Mouse (Mus musculus) heart, embryonic 12.5 days (tissue): Measurements from ENCODE around the gene Olfr1392. TPM values are rescaled to one million over a fixed set of nuclear protein-coding genes. Genes with fewer than 3 reads are reported as not detected.

Source experiments
- ATAC-seq: fragments of 200-750 bp; cut with Nextera tagmentation; 2 replicates; pipeline ENCODE4 v1.8.0; 2017; ENCODE audit warnings: moderate TSS enrichment, moderate library complexity; ENCODE audit not compliant: insufficient number of reproducible peaks, low FRiP score
- H3K27ac ChIP-seq: fragments of 300-500 bp; sonication (generic); 2 replicates; pipeline ENCODE4 v1.5.1; 2016; ENCODE audit warnings: mild to moderate bottlenecking, moderate library complexity; ENCODE audit not compliant: poor library complexity, severe bottlenecking
- H3K27me3 ChIP-seq: fragments of 300-500 bp; sonication (generic); replicated peaks from 2 replicates; pipeline ENCODE4 v1.6.1; 2016; ENCODE audit warnings: mild to moderate bottlenecking, moderate library complexity
- H3K36me3 ChIP-seq: fragments of 300-500 bp; sonication (generic); 2 replicates; pipeline ENCODE4 v1.6.1; 2016; ENCODE audit warnings: mild to moderate bottlenecking, moderate library complexity
- H3K4me1 ChIP-seq: fragments of 300-500 bp; sonication (generic); replicated peaks from 2 replicates; pipeline ENCODE4 v1.6.1; 2016; ENCODE audit warnings: mild to moderate bottlenecking
- H3K4me2 ChIP-seq: fragments of 300-500 bp; sonication (generic); 2 replicates; pipeline ENCODE4 v1.6.1; 2016; ENCODE audit warnings: mild to moderate bottlenecking, moderate library complexity
- H3K4me3 ChIP-seq: fragments of 300-500 bp; sonication (generic); 2 replicates; pipeline ENCODE4 v1.5.1; 2016; ENCODE audit warnings: mild to moderate bottlenecking
- H3K9ac ChIP-seq: fragments of 300-500 bp; sonication (generic); 2 replicates; pipeline ENCODE4 v1.6.1; 2016; ENCODE audit warnings: mild to moderate bottlenecking, moderate library complexity
- H3K9me3 ChIP-seq: fragments of 300-500 bp; sonication (generic); replicated peaks from 2 replicates; pipeline ENCODE4 v1.6.1; 2016; ENCODE audit warnings: mild to moderate bottlenecking, moderate library complexity
- WGBS: fragments of 180-500 bp; shearing (Covaris S2); methylation state at CpG from one replicate; pipeline ENCODE4 v1.1.7; 2016; 5-methylcytosine and 5-hydroxymethylcytosine counted together
- polyA plus RNA-seq: library from polyadenylated mRNA; unstranded; fragments of >200 nt; fragmentation: Nextera tagmentation; extraction: Ambion mirVana; gene quantifications from 2 replicates; pipeline ENCODE4 v1.2.1, GENCODE M21; 2016

The Olfr1392 gene
- polyA plus RNA-seq, 1 experiment from 2014 or later: not detected

DNA sequence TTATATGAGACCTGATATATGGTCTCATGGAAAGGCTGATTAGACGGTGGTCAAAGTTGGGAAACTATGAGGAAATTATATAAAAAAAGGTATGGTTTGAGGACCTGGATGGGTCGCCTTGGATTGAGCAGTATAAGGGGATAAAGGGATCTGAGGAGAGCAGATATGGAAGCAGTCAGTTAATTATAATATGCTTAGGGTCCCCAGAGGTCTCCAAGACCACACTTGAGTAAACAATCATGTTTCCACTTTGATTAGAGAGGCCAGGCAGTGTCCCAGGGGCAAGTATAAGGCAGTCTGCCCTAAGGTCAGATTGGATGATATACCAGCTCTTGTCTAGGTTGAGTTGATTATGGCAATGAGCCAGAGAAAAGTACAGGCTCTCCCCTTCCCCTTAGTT lies 37.4 kb downstream of the Olfr1392 start, which contains the start of gene Olfr1391:
TSS of gene Olfr1391 (plus strand) at position 301 of the 400 bp plus-strand sequence.
- Histone ChIP-seq H3K27ac (no peak within 1 kb of the TSS), H3K9ac (no peak within 1 kb of the TSS), H3K4me1 (no peaks in the 10 kb centered on the region), H3K4me2 (no peak within 1 kb of the TSS), H3K9me3 (no peaks in the 10 kb centered on the region), H3K27me3 (no peaks in the 10 kb centered on the region), H3K36me3 (no peaks in the 10 kb centered on the region), H3K4me3 (no peak within 1 kb of the TSS)
- 57% methylated on average over 2 of the region's 2 CpGs for WGBS
- ATAC-seq: no peak

DNA sequence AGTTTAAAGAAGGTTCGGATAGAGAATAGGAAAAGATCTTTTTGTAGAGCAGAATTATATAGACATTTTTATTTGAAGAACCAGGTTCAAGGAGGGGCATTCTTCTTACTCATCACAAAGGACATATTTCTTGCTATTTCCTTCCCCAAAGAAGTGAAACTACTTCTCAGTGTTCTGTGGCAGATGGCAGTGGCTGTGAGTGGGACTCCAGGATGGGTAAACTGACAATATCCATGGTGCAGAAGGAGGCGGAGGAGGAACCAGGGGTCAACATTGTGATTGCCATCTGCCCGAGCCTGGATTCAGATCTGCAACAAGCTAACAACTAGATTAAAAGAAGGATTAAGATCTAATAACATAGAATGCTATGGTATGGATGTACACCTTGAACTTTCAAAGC lies 41.6 kb downstream of the Olfr1392 start:
- Histone ChIP-seq H3K9me3 (no peaks in the 10 kb centered on the region), H3K27me3 (no peaks in the 10 kb centered on the region), H3K27ac (no peak overlapping the region), H3K4me3 (no peak overlapping the region), H3K36me3 (no peaks in the 10 kb centered on the region), H3K9ac (no peak overlapping the region), H3K4me2 (no peak overlapping the region), H3K4me1 (no peaks in the 10 kb centered on the region)
- ATAC-seq: no peak
- 77% methylated on average over 3 of the region's 3 CpGs for WGBS

DNA sequence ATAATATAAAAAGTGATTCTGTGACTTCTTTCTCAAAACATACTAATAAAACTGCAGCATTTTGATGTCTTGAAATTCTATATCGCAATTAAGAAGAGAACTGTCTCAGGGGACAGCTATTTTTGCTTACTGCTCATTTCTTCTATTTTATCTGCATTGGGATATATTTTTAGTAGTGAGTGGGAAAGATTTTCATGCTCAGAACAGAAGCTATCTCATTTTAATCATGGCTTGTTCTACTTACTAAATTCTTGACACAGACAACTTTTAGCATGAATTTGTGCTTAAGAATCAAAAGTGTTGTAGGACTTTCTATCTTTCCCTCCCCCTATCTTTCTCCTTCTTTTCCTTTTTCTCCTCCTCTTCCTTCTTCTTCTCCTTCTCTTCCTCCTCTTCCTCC lies 44.6 kb downstream of the Olfr1392 start:
- no peak for ATAC-seq
- no peaks in the 10 kb centered on the region for H3K4me1 ChIP-seq
- H3K4me2 ChIP-seq: no peak overlapping the region
- no peaks in the 10 kb centered on the region for H3K27me3 ChIP-seq
- no peak overlapping the region for H3K4me3 ChIP-seq
- no peaks in the 10 kb centered on the region for H3K36me3 ChIP-seq
- 60% methylated on average over 1 of the region's 1 CpGs for WGBS
- no peaks in the 10 kb centered on the region for H3K9me3 ChIP-seq
- no peak overlapping the region for H3K9ac ChIP-seq
- H3K27ac ChIP-seq: no peak overlapping the region

DNA sequence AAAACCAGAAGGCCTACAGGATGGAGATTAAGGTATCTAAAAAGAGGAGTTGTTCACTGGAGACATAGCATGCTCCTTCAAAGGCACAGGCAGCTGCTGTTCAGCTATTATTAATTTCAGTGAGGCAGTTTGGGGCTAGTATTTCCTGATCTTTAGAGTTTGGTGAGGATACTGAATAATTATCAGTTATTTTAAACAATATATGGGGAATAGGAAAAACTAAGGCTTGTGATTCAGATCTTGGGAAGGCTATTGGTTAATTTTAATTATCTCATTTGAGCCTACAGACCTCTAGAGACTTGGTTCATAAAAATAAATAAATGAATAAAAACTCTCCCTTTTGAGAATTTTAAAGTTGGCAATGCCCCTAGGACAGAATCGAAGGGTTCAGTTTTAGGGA lies 49.8 kb downstream of the Olfr1392 start, which contains the start of gene Olfr1390:
TSS of gene Olfr1390 (plus strand) at position 301 of the 400 bp plus-strand sequence.
- Histone ChIP-seq H3K4me2 (no peak within 1 kb of the TSS), H3K27me3 (no peaks in the 10 kb centered on the region), H3K36me3 (no peaks in the 10 kb centered on the region), H3K9ac (no peak within 1 kb of the TSS), H3K4me1 (no peaks in the 10 kb centered on the region), H3K4me3 (no peak within 1 kb of the TSS), H3K27ac (no peak within 1 kb of the TSS), H3K9me3 (no peaks in the 10 kb centered on the region)
- ATAC-seq: no peak
- 71% methylated on average over 1 of the region's 1 CpGs for WGBS

DNA sequence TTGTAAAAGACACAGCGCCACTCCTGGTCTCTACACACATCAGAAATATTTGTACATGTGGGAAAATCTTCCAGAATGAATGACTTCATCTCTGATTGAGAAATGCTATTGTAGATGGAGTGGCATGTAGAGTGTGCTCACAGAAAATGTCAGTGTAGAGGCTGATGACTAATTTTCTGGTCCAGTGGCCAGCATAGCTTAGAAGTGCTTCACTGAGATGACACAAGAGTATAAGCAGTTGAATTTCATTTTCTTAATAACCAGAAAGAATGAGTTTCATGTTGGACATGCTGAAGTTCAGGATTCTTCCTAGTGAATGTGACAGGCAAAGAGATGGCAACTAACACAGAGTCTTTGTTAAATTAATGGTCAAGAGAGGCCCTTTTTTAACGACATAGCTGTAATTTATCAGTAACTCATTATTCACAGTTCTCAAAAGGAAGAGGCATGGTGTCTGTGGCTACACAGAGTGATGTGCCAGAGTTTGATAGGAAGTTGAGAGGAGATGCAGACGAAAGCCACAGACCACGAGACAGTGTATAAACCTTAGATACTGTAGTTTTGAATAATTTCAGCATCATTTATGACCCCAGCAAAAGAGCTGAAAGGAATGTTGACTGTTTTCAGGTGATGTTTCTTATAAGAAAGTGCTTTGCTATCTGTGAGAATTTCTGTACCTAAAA lies 52.2 kb downstream of the Olfr1392 start:
- Histone ChIP-seq H3K9me3 (peaks cover 4% of the 10 kb centered on the region; the same call in 1 of the 2 replicates), H3K4me1 (no peaks in the 10 kb centered on the region), H3K4me2 (no peak overlapping the region), H3K27ac (no peak overlapping the region), H3K27me3 (no peaks in the 10 kb centered on the region), H3K4me3 (no peak overlapping the region), H3K9ac (no peak overlapping the region), H3K36me3 (no peaks in the 10 kb centered on the region)
- ATAC-seq: no peak
- WGBS: 62% methylated on average over 4 of the region's 4 CpGs

Other genes starting within 250 kb of the Olfr1392 start
- 0.23 and 0.24 TPM in 2 replicates for gene 9930111J21Rik2, start 234.0 kb upstream of the Olfr1392 start, polyA plus RNA-seq
- gene Tgtp2, start 221.1 kb upstream of the Olfr1392 start, polyA plus RNA-seq: not detected in 2 replicates
- gene Ifi47, start 208.7 kb upstream of the Olfr1392 start, polyA plus RNA-seq: 0.55 and 0.68 TPM in 2 replicates
- not detected in 2 replicates for gene Olfr1396, start 170.4 kb upstream of the Olfr1392 start, polyA plus RNA-seq
- not detected in 2 replicates for gene Olfr1395, start 143.0 kb upstream of the Olfr1392 start, polyA plus RNA-seq
- gene Olfr1394, start 130.9 kb upstream of the Olfr1392 start, polyA plus RNA-seq: not detected in 2 replicates
- 1.4 and 1.9 TPM in 2 replicates for gene Btnl9, start 98.1 kb upstream of the Olfr1392 start, polyA plus RNA-seq
- gene Zfp62, start 82.0 kb upstream of the Olfr1392 start, polyA plus RNA-seq: 33.5 and 34.6 TPM in 2 replicates
- gene Mgat1, start 41.1 kb upstream of the Olfr1392 start, polyA plus RNA-seq: 45.7 TPM in 2 replicates
- gene Olfr1393, start 7.0 kb upstream of the Olfr1392 start, polyA plus RNA-seq: 0.08 and 0.27 TPM in 2 replicates
- gene Olfr10, start 19.5 kb downstream of the Olfr1392 start, polyA plus RNA-seq: not detected in 2 replicates
- not detected in 2 replicates for gene Olfr1391, start 37.5 kb downstream of the Olfr1392 start, polyA plus RNA-seq
- not detected in 2 replicates for gene Olfr1390, start 49.9 kb downstream of the Olfr1392 start, polyA plus RNA-seq
- not detected in 2 replicates for gene Olfr1389, start 137.8 kb downstream of the Olfr1392 start, polyA plus RNA-seq
- gene Olfr1388, start 151.3 kb downstream of the Olfr1392 start, polyA plus RNA-seq: not detected in 2 replicates
- gene Olfr1387, start 170.1 kb downstream of the Olfr1392 start, polyA plus RNA-seq: not detected in 2 replicates
- not detected in 2 replicates for gene Olfr1386, start 179.8 kb downstream of the Olfr1392 start, polyA plus RNA-seq
- not detected in 2 replicates for gene Olfr1385, start 203.8 kb downstream of the Olfr1392 start, polyA plus RNA-seq
- gene Olfr1384, start 221.4 kb downstream of the Olfr1392 start, polyA plus RNA-seq: not detected in 2 replicates
- not detected in 2 replicates for gene Olfr1383, start 234.4 kb downstream of the Olfr1392 start, polyA plus RNA-seq
- not detected in 2 replicates for gene Olfr1382, start 243.0 kb downstream of the Olfr1392 start, polyA plus RNA-seq